Mouse (Mus musculus) C2C12 (cell line): ENCODE measurements around the gene Commd7. TPM values are rescaled to one million over a fixed set of nuclear protein-coding genes. Genes with fewer than 3 reads are reported as not detected.

ENCODE experiments used
- H3K27me3 ChIP-seq: one replicate; pipeline ENCODE4 v1.6.1; 2011; ENCODE audit not compliant: control insufficient read depth, insufficient read depth, insufficient read length
- H3K36me3 ChIP-seq: one replicate; pipeline ENCODE4 v1.6.1; 2011; ENCODE audit not compliant: control insufficient read depth, insufficient read depth
- H3K4me3 ChIP-seq: one replicate; pipeline ENCODE4 v1.5.1; 2011; ENCODE audit warnings: mild to moderate bottlenecking, control low read depth; ENCODE audit not compliant: poor library complexity, insufficient read depth, severe bottlenecking
- H3K79me2 ChIP-seq: one replicate; pipeline ENCODE4 v1.6.1; 2011; ENCODE audit not compliant: control insufficient read depth, insufficient read depth
- H3K79me3 ChIP-seq: one replicate; pipeline ENCODE4 v1.6.1; 2011; ENCODE audit warnings: low read depth, control low read depth
- H3ac ChIP-seq: one replicate; pipeline ENCODE3; 2011; ENCODE audit warnings: low read depth; ENCODE audit not compliant: control insufficient read depth, insufficient read length
- CEBPB ChIP-seq: IDR thresholded peaks from one replicate; pipeline ENCODE4 v1.6.1; 2011; ENCODE audit warnings: low read depth, mild to moderate bottlenecking, control low read depth, moderate library complexity
- CTCF ChIP-seq: IDR thresholded peaks from one replicate; pipeline ENCODE4 v1.5.1; 2011; ENCODE audit not compliant: control insufficient read depth, insufficient read depth, insufficient read length
- FOSL1 ChIP-seq: IDR thresholded peaks from one replicate; pipeline ENCODE4 v1.8.0; 2011; ENCODE audit warnings: mild to moderate bottlenecking, low read length; ENCODE audit not compliant: poor library complexity, insufficient read depth, severe bottlenecking
- MAX ChIP-seq: IDR thresholded peaks from one replicate; pipeline ENCODE4 v1.6.1; 2011; ENCODE audit warnings: mild to moderate bottlenecking, control low read depth
- MYOD1 ChIP-seq: IDR thresholded peaks from one replicate; pipeline ENCODE4 v1.6.1; 2011; ENCODE audit warnings: low read depth; ENCODE audit not compliant: control insufficient read depth, insufficient read length
- MYOG ChIP-seq: IDR thresholded peaks from one replicate; pipeline ENCODE4 v1.6.1; 2011; ENCODE audit not compliant: control insufficient read depth, insufficient read length; ENCODE audit errors: extremely low read depth
- USF1 ChIP-seq: IDR thresholded peaks from one replicate; pipeline ENCODE4 v1.6.1; 2011; ENCODE audit warnings: low read depth, mild to moderate bottlenecking, control low read depth, moderate library complexity
- polyA plus RNA-seq: library from polyadenylated mRNA; unstranded; fragments of >200 nt; fragmentation: generic; extraction: Trizol; gene quantifications from one replicate; pipeline ENCODE4 v1.2.1, GENCODE M21; 2012; ENCODE audit warnings: missing spikeins

Gene Commd7
- polyA plus RNA-seq, 1 experiment: 26.7 TPM

GRCm38 (mm10) chr2:153650014-153650687 is 17.6 kb upstream of the Commd7 start:
- Histone ChIP-seq H3K79me2 (no peaks in the 10 kb centered on the region), H3K27me3 (no peaks in the 10 kb centered on the region), H3K36me3 (no peaks in the 10 kb centered on the region), H3K79me3 (no peaks in the 10 kb centered on the region), H3ac (peak overlapping the region; percentile 95), H3K4me3 (peak overlapping the region; percentile 51)
- TF ChIP-seq CTCF: no peak
- no peak for TF ChIP-seq CEBPB
- no peak for TF ChIP-seq MAX
- no peak for TF ChIP-seq MYOG
- TF ChIP-seq MYOD1: no peak
- no peak for TF ChIP-seq FOSL1
- no peak for TF ChIP-seq USF1

DNA sequence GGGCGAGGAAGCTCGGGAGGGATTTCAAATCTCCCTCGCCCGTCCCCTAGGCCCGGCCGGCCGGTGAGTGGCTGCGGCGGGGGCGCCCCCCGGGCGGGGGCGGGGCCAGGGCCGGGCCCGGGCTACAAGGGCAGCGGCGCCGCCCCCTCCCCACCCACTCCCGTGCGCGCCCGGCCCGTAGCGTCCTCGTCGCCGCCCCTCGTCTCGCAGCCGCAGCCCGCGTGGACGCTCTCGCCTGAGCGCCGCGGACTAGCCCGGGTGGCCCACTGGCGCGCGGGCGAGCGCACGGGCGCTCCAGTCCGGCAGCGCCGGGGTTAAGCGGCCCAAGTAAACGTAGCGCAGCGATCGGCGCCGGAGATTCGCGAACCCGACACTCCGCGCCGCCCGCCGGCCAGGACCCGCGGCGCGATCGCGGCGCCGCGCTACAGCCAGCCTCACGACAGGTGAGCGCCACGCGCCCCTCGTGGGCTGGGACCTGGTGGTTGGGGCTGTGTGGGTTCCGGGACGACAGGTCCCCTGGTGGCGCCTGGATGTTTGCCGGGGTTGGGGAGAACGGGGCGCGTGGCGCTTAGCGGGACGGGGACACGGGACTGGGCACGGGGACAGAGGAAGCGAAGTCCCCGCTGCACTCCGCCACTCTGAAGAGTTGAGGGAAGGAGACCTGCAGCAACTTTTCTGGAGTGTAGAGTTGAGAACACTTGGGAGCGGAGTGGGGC is 16.9 kb upstream of the Commd7 start, which contains the start of gene Dnmt3b:
TSS of gene Dnmt3b (plus strand) at position 153 of the 716 bp plus-strand sequence.
- Histone ChIP-seq H3K79me3 (no peaks in the 10 kb centered on the region), H3K36me3 (no peaks in the 10 kb centered on the region), H3ac (peak within 1 kb of the TSS; percentile 95), H3K27me3 (no peaks in the 10 kb centered on the region), H3K79me2 (no peaks in the 10 kb centered on the region), H3K4me3 (peak within 1 kb of the TSS; percentile 51)
- TF ChIP-seq MAX: peak; percentile 23
- TF ChIP-seq CTCF: no peak
- no peak for TF ChIP-seq FOSL1
- no peak for TF ChIP-seq USF1
- no peak for TF ChIP-seq CEBPB

DNA sequence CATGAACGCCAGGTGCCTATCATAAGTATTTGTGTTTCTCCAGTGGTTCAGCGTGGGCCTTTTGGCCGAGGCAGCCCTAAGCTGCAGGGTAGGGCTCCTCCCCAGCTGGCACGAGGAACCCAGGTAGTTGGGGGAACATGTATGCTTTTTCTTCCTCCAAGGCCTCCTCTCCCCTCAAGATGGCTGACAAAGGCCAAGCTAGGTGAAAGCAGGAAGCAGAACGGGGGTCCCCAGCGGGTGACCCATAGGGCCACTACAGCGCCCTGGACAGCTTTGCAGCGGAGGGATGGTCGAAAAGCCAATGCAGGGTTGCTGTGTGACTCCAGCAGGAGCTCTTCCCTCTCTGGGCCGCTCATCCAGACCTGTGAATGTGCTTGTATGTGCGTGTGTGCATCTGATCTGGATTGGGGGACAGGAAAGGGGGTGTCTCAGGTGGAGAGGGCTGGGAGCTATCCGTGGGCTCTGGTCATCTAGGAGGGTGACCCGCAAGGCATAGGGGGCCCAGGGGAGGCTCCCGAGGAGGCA is 16.3 kb upstream of the Commd7 start:
- TF ChIP-seq MAX: no peak
- TF ChIP-seq CEBPB: no peak
- TF ChIP-seq FOSL1: no peak
- TF ChIP-seq MYOG: no peak
- no peak for TF ChIP-seq MYOD1
- no peak for TF ChIP-seq USF1
- no peak for TF ChIP-seq CTCF
- Histone ChIP-seq H3K79me3 (no peaks in the 10 kb centered on the region), H3K79me2 (no peaks in the 10 kb centered on the region), H3K36me3 (no peaks in the 10 kb centered on the region), H3K4me3 (peak overlapping the region; percentile 51), H3ac (peak overlapping the region; percentile 20), H3K27me3 (peaks cover 3% of the 10 kb centered on the region)

- peaks cover 20% of the 10 kb centered on the region for H3K27me3 ChIP-seq
- H3K4me3 ChIP-seq: no peak overlapping the region
- no peaks in the 10 kb centered on the region for H3K79me3 ChIP-seq
- no peaks in the 10 kb centered on the region for H3K79me2 ChIP-seq
- no peak for TF ChIP-seq MYOG
- TF ChIP-seq CEBPB: no peak
- no peak for TF ChIP-seq MYOD1
- no peak for TF ChIP-seq USF1
- no peak for TF ChIP-seq FOSL1
- TF ChIP-seq MAX: no peak
- no peak for TF ChIP-seq CTCF
- no peak overlapping the region for H3ac ChIP-seq
- H3K36me3 ChIP-seq: no peaks in the 10 kb centered on the region
Observed at GRCm38 (mm10) chr2:153642999-153643398, 10.4 kb upstream of the Commd7 start.

DNA sequence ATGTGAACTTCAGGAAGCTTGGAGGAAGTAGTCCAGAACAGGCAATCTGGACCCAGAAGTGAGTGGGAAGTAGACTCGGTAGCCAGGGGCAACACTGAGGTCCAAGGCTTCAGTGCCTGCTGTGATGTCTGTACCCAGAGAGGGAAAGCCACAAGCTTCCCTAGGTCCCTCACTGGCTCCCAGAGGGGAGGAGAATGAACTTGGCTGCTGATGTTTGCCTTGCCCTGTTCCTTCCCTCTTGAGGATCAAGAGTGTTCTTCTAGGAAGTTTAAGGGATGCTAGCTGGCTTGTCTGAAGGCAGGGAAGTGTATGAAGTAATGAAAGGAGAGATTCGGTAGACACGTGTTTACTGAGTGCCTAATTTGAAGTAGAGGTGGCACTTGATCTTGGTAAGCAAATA is 9.9 kb upstream of the Commd7 start:
- no peak overlapping the region for H3ac ChIP-seq
- H3K79me3 ChIP-seq: no peaks in the 10 kb centered on the region
- no peak for TF ChIP-seq CEBPB
- TF ChIP-seq USF1: no peak
- no peak for TF ChIP-seq MYOG
- no peak for TF ChIP-seq FOSL1
- TF ChIP-seq MYOD1: no peak
- TF ChIP-seq MAX: no peak
- TF ChIP-seq CTCF: no peak
- no peaks in the 10 kb centered on the region for H3K79me2 ChIP-seq
- H3K27me3 ChIP-seq: peaks cover 20% of the 10 kb centered on the region
- no peaks in the 10 kb centered on the region for H3K36me3 ChIP-seq
- no peak overlapping the region for H3K4me3 ChIP-seq
